Mouse (Mus musculus): ENCODE measurements around the gene Fgd5. TPM values are rescaled to one million over a fixed set of nuclear protein-coding genes. Genes with fewer than 3 reads are reported as not detected.

Fgd5 gene
- polyA plus RNA-seq, 1 experiment from 2014 or later, result 16.9 TPM

- TF ChIP-seq CTCF (IDR thresholded peaks at IDR 0.05; ENCODE audit: low read depth), result no peak
- Histone ChIP-seq H3K4me3 (ENCODE audit: low read depth, low read length) (no peak overlapping the region), H3K9ac (no peak overlapping the region), H3K4me2 (no peak overlapping the region), H3K27ac (ENCODE audit: low read depth) (peak overlapping the region; percentile 18; the same call in 1 of the 2 replicates), H3K36me3 (ENCODE audit: insufficient read depth) (no peaks in the 10 kb centered on the region), H3K9me3 (ENCODE audit: low read depth, low read length) (no peaks in the 10 kb centered on the region), H3K27me3 (ENCODE audit: insufficient read depth, low read length) (no peaks in the 10 kb centered on the region), H3K4me1 (ENCODE audit: insufficient read depth) (peaks cover 7% of the 10 kb centered on the region; the same call in 1 of the 2 replicates)
- peak; percentile 72 for DNase-seq
- ATAC-seq (ENCODE audit: insufficient read depth), result no peak
- 73% methylated on average over 5 of the region's 5 CpGs for WGBS
Observed at GRCm38 (mm10) chr6:92041271-92041670, 62.6 kb downstream of the Fgd5 start.

- Histone ChIP-seq H3K4me1 (ENCODE audit: insufficient read depth) (peaks cover 7% of the 10 kb centered on the region; the same call in 1 of the 2 replicates), H3K27ac (ENCODE audit: low read depth) (peak overlapping the region; percentile 18; the same call in 1 of the 2 replicates), H3K36me3 (ENCODE audit: insufficient read depth) (no peaks in the 10 kb centered on the region), H3K4me2 (no peak overlapping the region), H3K27me3 (ENCODE audit: insufficient read depth, low read length) (no peaks in the 10 kb centered on the region), H3K4me3 (ENCODE audit: low read depth, low read length) (no peak overlapping the region), H3K9ac (no peak overlapping the region), H3K9me3 (ENCODE audit: low read depth, low read length) (no peaks in the 10 kb centered on the region)
- ATAC-seq (ENCODE audit: insufficient read depth) (peak; percentile 35; the same call in 1 of the 2 replicates), DNase-seq (peak; percentile 50)
- WGBS, result 88% methylated on average over 4 of the region's 4 CpGs
- no peak for TF ChIP-seq CTCF (IDR thresholded peaks at IDR 0.05; ENCODE audit: low read depth)
Observed at GRCm38 (mm10) chr6:92042055-92042454, 63.4 kb downstream of the Fgd5 start.

GRCm38 (mm10) chr6:92042850-92043249, 64.2 kb downstream of the Fgd5 start:
- H3K27me3 ChIP-seq (ENCODE audit: insufficient read depth, low read length), result no peaks in the 10 kb centered on the region
- no peak overlapping the region for H3K4me2 ChIP-seq
- DNase-seq (no peak), ATAC-seq (ENCODE audit: insufficient read depth) (no peak)
- no peaks in the 10 kb centered on the region for H3K9me3 ChIP-seq (ENCODE audit: low read depth, low read length)
- H3K36me3 ChIP-seq (ENCODE audit: insufficient read depth), result no peaks in the 10 kb centered on the region
- H3K4me3 ChIP-seq (ENCODE audit: low read depth, low read length), result no peak overlapping the region
- no peak overlapping the region for H3K9ac ChIP-seq
- H3K4me1 ChIP-seq (ENCODE audit: insufficient read depth), result 0 out of 2 replicates have a peak, but pooled peaks cover 3% of the 10 kb centered on the region
- H3K27ac ChIP-seq (ENCODE audit: low read depth), result no peak overlapping the region
- 82% methylated on average over 1 of the region's 1 CpGs for WGBS
- TF ChIP-seq CTCF (IDR thresholded peaks at IDR 0.05; ENCODE audit: low read depth), result no peak

GRCm38 (mm10) chr6:92057768-92058167, 79.1 kb downstream of the Fgd5 start:
- Histone ChIP-seq H3K36me3 (ENCODE audit: insufficient read depth) (no peaks in the 10 kb centered on the region), H3K27me3 (ENCODE audit: insufficient read depth, low read length) (no peaks in the 10 kb centered on the region), H3K4me3 (ENCODE audit: low read depth, low read length) (no peak overlapping the region), H3K4me2 (no peak overlapping the region), H3K27ac (ENCODE audit: low read depth) (no peak overlapping the region), H3K9me3 (ENCODE audit: low read depth, low read length) (no peaks in the 10 kb centered on the region), H3K9ac (no peak overlapping the region), H3K4me1 (ENCODE audit: insufficient read depth) (no peaks in the 10 kb centered on the region)
- peak; percentile 30 for DNase-seq
- peak; percentile 47 for TF ChIP-seq CTCF (IDR thresholded peaks at IDR 0.05; ENCODE audit: low read depth)
- 48% methylated on average over 2 of the region's 2 CpGs for WGBS
- ATAC-seq (ENCODE audit: insufficient read depth), result no peak

GRCm38 (mm10) chr6:92061725-92062124, 83.0 kb downstream of the Fgd5 start:
- DNase-seq, result no peak
- H3K36me3 ChIP-seq (ENCODE audit: insufficient read depth), result no peaks in the 10 kb centered on the region
- no peaks in the 10 kb centered on the region for H3K4me1 ChIP-seq (ENCODE audit: insufficient read depth)
- TF ChIP-seq CTCF (IDR thresholded peaks at IDR 0.05; ENCODE audit: low read depth), result no peak
- H3K27ac ChIP-seq (ENCODE audit: low read depth), result no peak overlapping the region
- 40% methylated on average over 5 of the region's 5 CpGs for WGBS
- ATAC-seq (ENCODE audit: insufficient read depth), result no peak
- H3K4me3 ChIP-seq (ENCODE audit: low read depth, low read length), result no peak overlapping the region
- H3K27me3 ChIP-seq (ENCODE audit: insufficient read depth, low read length), result no peaks in the 10 kb centered on the region
- no peak overlapping the region for H3K4me2 ChIP-seq
- no peaks in the 10 kb centered on the region for H3K9me3 ChIP-seq (ENCODE audit: low read depth, low read length)
- H3K9ac ChIP-seq, result no peak overlapping the region

GRCm38 (mm10) chr6:92063452-92063851, 84.8 kb downstream of the Fgd5 start:
- DNase-seq, result no peak
- 63% methylated on average over 2 of the region's 2 CpGs for WGBS

GRCm38 (mm10) chr6:92064101-92064500, 85.4 kb downstream of the Fgd5 start:
- no peak overlapping the region for H3K9ac ChIP-seq
- DNase-seq, result no peak
- H3K4me3 ChIP-seq (ENCODE audit: low read depth, low read length), result no peak overlapping the region
- no peak for TF ChIP-seq CTCF (IDR thresholded peaks at IDR 0.05; ENCODE audit: low read depth)
- H3K27ac ChIP-seq (ENCODE audit: low read depth), result no peak overlapping the region
- H3K27me3 ChIP-seq (ENCODE audit: insufficient read depth, low read length), result no peaks in the 10 kb centered on the region
- no peak for ATAC-seq (ENCODE audit: insufficient read depth)
- H3K4me1 ChIP-seq (ENCODE audit: insufficient read depth), result no peaks in the 10 kb centered on the region
- 0 out of 2 replicates have a peak, but pooled peaks cover 3% of the 10 kb centered on the region for H3K36me3 ChIP-seq (ENCODE audit: insufficient read depth)
- H3K9me3 ChIP-seq (ENCODE audit: low read depth, low read length), result no peaks in the 10 kb centered on the region
- WGBS, result 84% methylated on average over 10 of the region's 10 CpGs
- H3K4me2 ChIP-seq, result no peak overlapping the region

More at GRCm38 (mm10) chr6:92063452-92063851, 84.8 kb downstream of the Fgd5 start:
- Histone ChIP-seq H3K4me3 (ENCODE audit: low read depth, low read length) (no peak overlapping the region), H3K36me3 (ENCODE audit: insufficient read depth) (0 out of 2 replicates have a peak, but pooled peaks cover 3% of the 10 kb centered on the region), H3K4me2 (no peak overlapping the region), H3K4me1 (ENCODE audit: insufficient read depth) (no peaks in the 10 kb centered on the region), H3K9ac (no peak overlapping the region), H3K27ac (ENCODE audit: low read depth) (no peak overlapping the region), H3K27me3 (ENCODE audit: insufficient read depth, low read length) (no peaks in the 10 kb centered on the region), H3K9me3 (ENCODE audit: low read depth, low read length) (no peaks in the 10 kb centered on the region)
- no peak for TF ChIP-seq CTCF (IDR thresholded peaks at IDR 0.05; ENCODE audit: low read depth)
- no peak for ATAC-seq (ENCODE audit: insufficient read depth)

Measured in lung, embryonic 14.5 days (tissue).